Mouse (Mus musculus): ENCODE data around the gene Kcnd3. TPM values are rescaled to one million over a fixed set of nuclear protein-coding genes. Genes with fewer than 3 reads are reported as not detected.

Kcnd3 gene
- 10 to 100 TPM in 1 of 2 experiments, 1 to 10 TPM in 1; 9.0 to 11.8 TPM for total RNA-seq (2021)
- 8.4 and 14.6 TPM in 2 replicates for polyA plus RNA-seq (2012; rRNA removed)
- long read RNA-seq, partial matches to known transcripts, result 0 of 2 reads
- long read RNA-seq, other reads (novel, unspliced or antisense), result 2 of 2 reads

GRCm38 (mm10) chr3:105451627-105452555, at the start of gene Kcnd3:
Kcnd3 (plus strand) TSS chr3:105452330.
- intact Hi-C loops (cut with DNase I), result loop anchor here (1.0 to 2.0 kb wide), 3 partner anchors 69 to 191 kb away; no protein-coding TSS in a partner anchor
- Histone ChIP-seq H3K79me2 (replicated peaks; ENCODE audit: control insufficient read depth, insufficient read depth, low read length) (no peaks in the 10 kb centered on the region), H3K36me3 (ENCODE audit: control insufficient read depth, insufficient read depth, low read length) (no peaks in the 10 kb centered on the region), H3K27me3 (ENCODE audit: control insufficient read depth, insufficient read depth, low read length) (peaks cover 4% of the 10 kb centered on the region), H3K4me3 (peak within 1 kb of the TSS; percentile 57), H3K27ac (peak within 1 kb of the TSS; percentile 74), H3K9ac (ENCODE audit: low read depth, low read length) (peak within 1 kb of the TSS; percentile 96), H3K4me1 (ENCODE audit: control insufficient read depth, insufficient read depth, low read length) (no peaks in the 10 kb centered on the region)
- DNase-seq, result peak; percentile 57 to 68
- TF ChIP-seq POLR2A (IDR thresholded peaks at IDR 0.05; ENCODE audit: insufficient read depth, low read depth, low read length) (no peak), CTCF (IDR thresholded peaks at IDR 0.05) (no peak), EP300 (IDR thresholded peaks at IDR 0.05; ENCODE audit: insufficient read depth, low read depth, low read length) (no peak)
- 2% methylated on average over 78 of the region's 98 CpGs for WGBS

GRCm38 (mm10) chr3:105402676-105403075, 49.5 kb upstream of the Kcnd3 start:
- Histone ChIP-seq H3K4me3 (no peak overlapping the region), H3K9ac (ENCODE audit: low read depth, low read length) (no peak overlapping the region), H3K27ac (no peak overlapping the region), H3K4me1 (ENCODE audit: control insufficient read depth, insufficient read depth, low read length) (no peaks in the 10 kb centered on the region), H3K79me2 (replicated peaks; ENCODE audit: control insufficient read depth, insufficient read depth, low read length) (no peaks in the 10 kb centered on the region), H3K36me3 (ENCODE audit: control insufficient read depth, insufficient read depth, low read length) (no peaks in the 10 kb centered on the region), H3K27me3 (ENCODE audit: control insufficient read depth, insufficient read depth, low read length) (no peaks in the 10 kb centered on the region)
- 37% methylated on average over 5 of the region's 5 CpGs for WGBS
- intact Hi-C loops (cut with DNase I), result no loop called here
- no peak for DNase-seq
- TF ChIP-seq POLR2A (IDR thresholded peaks at IDR 0.05; ENCODE audit: insufficient read depth, low read depth, low read length) (no peak), CTCF (IDR thresholded peaks at IDR 0.05) (no peak), EP300 (IDR thresholded peaks at IDR 0.05; ENCODE audit: insufficient read depth, low read depth, low read length) (no peak)

GRCm38 (mm10) chr3:105403410-105404076, 48.6 kb upstream of the Kcnd3 start:
- no peak for TF ChIP-seq POLR2A (IDR thresholded peaks at IDR 0.05; ENCODE audit: insufficient read depth, low read depth, low read length)
- peak; percentile 43 for TF ChIP-seq CTCF (IDR thresholded peaks at IDR 0.05)
- Histone ChIP-seq H3K4me1 (ENCODE audit: control insufficient read depth, insufficient read depth, low read length) (no peaks in the 10 kb centered on the region), H3K79me2 (replicated peaks; ENCODE audit: control insufficient read depth, insufficient read depth, low read length) (no peaks in the 10 kb centered on the region), H3K27me3 (ENCODE audit: control insufficient read depth, insufficient read depth, low read length) (no peaks in the 10 kb centered on the region), H3K9ac (ENCODE audit: low read depth, low read length) (no peak overlapping the region), H3K27ac (no peak overlapping the region), H3K4me3 (no peak overlapping the region), H3K36me3 (ENCODE audit: control insufficient read depth, insufficient read depth, low read length) (no peaks in the 10 kb centered on the region)
- intact Hi-C loops (cut with DNase I), result no loop called here
- DNase-seq, result no peak
- 58% methylated on average over 5 of the region's 5 CpGs for WGBS

GRCm38 (mm10) chr3:105404077-105404446, 48.1 kb upstream of the Kcnd3 start:
- intact Hi-C loops (cut with DNase I), result no loop called here
- Histone ChIP-seq H3K4me3 (no peak overlapping the region), H3K4me1 (ENCODE audit: control insufficient read depth, insufficient read depth, low read length) (no peaks in the 10 kb centered on the region), H3K36me3 (ENCODE audit: control insufficient read depth, insufficient read depth, low read length) (no peaks in the 10 kb centered on the region), H3K27me3 (ENCODE audit: control insufficient read depth, insufficient read depth, low read length) (no peaks in the 10 kb centered on the region), H3K79me2 (replicated peaks; ENCODE audit: control insufficient read depth, insufficient read depth, low read length) (no peaks in the 10 kb centered on the region), H3K9ac (ENCODE audit: low read depth, low read length) (no peak overlapping the region), H3K27ac (no peak overlapping the region)
- TF ChIP-seq EP300 (IDR thresholded peaks at IDR 0.05; ENCODE audit: insufficient read depth, low read depth, low read length), result no peak
- no peak for TF ChIP-seq CTCF (IDR thresholded peaks at IDR 0.05)
- TF ChIP-seq POLR2A (IDR thresholded peaks at IDR 0.05; ENCODE audit: insufficient read depth, low read depth, low read length), result no peak
- peak in 1 of 2 experiments; percentile 27 for DNase-seq
- 26% methylated on average over 4 of the region's 4 CpGs for WGBS

- Histone ChIP-seq H3K27me3 (ENCODE audit: control insufficient read depth, insufficient read depth, low read length) (no peaks in the 10 kb centered on the region), H3K36me3 (ENCODE audit: control insufficient read depth, insufficient read depth, low read length) (no peaks in the 10 kb centered on the region), H3K4me3 (no peak overlapping the region), H3K9ac (ENCODE audit: low read depth, low read length) (no peak overlapping the region), H3K27ac (no peak overlapping the region), H3K4me1 (ENCODE audit: control insufficient read depth, insufficient read depth, low read length) (no peaks in the 10 kb centered on the region), H3K79me2 (replicated peaks; ENCODE audit: control insufficient read depth, insufficient read depth, low read length) (no peaks in the 10 kb centered on the region)
- no peak for TF ChIP-seq POLR2A (IDR thresholded peaks at IDR 0.05; ENCODE audit: insufficient read depth, low read depth, low read length)
- WGBS, result 81% methylated on average over 7 of the region's 7 CpGs
- intact Hi-C loops (cut with DNase I), result no loop called here
- no peak for DNase-seq
Measured at GRCm38 (mm10) chr3:105405516-105405915, 46.6 kb upstream of the Kcnd3 start.

- intact Hi-C loops (cut with DNase I), result no loop called here
- Histone ChIP-seq H3K9ac (ENCODE audit: low read depth, low read length) (no peak overlapping the region), H3K79me2 (replicated peaks; ENCODE audit: control insufficient read depth, insufficient read depth, low read length) (no peaks in the 10 kb centered on the region), H3K4me3 (no peak overlapping the region), H3K27ac (no peak overlapping the region), H3K36me3 (ENCODE audit: control insufficient read depth, insufficient read depth, low read length) (no peaks in the 10 kb centered on the region), H3K27me3 (ENCODE audit: control insufficient read depth, insufficient read depth, low read length) (no peaks in the 10 kb centered on the region), H3K4me1 (ENCODE audit: control insufficient read depth, insufficient read depth, low read length) (no peaks in the 10 kb centered on the region)
- TF ChIP-seq CTCF (IDR thresholded peaks at IDR 0.05), result no peak
- no peak for TF ChIP-seq POLR2A (IDR thresholded peaks at IDR 0.05; ENCODE audit: insufficient read depth, low read depth, low read length)
- TF ChIP-seq EP300 (IDR thresholded peaks at IDR 0.05; ENCODE audit: insufficient read depth, low read depth, low read length), result no peak
- WGBS, result 48% methylated on average over 7 of the region's 7 CpGs
- DNase-seq, result no peak
Measured at GRCm38 (mm10) chr3:105406036-105406435, 46.1 kb upstream of the Kcnd3 start.

Measured in heart, adult 2 months (tissue).